Mouse (Mus musculus) ES-E14 (cell line): ENCODE measurements around the gene Lypd6b.

Experiments
- CHD2 ChIP-seq: IDR thresholded peaks from 2 replicates; pipeline ENCODE4 v1.6.1; 2014; ENCODE audit warnings: mild to moderate bottlenecking, low read depth, low read length, inconsistent platforms
- ZNF384 ChIP-seq: IDR thresholded peaks from 2 replicates; pipeline ENCODE4 v1.6.1; 2012; ENCODE audit warnings: low read depth, low read length, inconsistent platforms

GRCm38 (mm10) chr2:49841089-49841488 is 53.6 kb downstream of the Lypd6b start:
- TF ChIP-seq ZNF384 = no peak
- no peak for TF ChIP-seq CHD2
